Mouse (Mus musculus) embryonic fibroblast, embryonic 13.5 days (primary cell): ENCODE data around the gene Ncoa7. TPM values are rescaled to one million over a fixed set of nuclear protein-coding genes. Genes with fewer than 3 reads are reported as not detected.
A peak's percentile ranks its signal among the peaks of the same experiment; 100 is the strongest.

Source experiments
- H3K27ac ChIP-seq: 2 replicates; pipeline ENCODE4 v1.5.1; 2012; ENCODE audit warnings: low read length, control low read depth, inconsistent platforms; ENCODE audit not compliant: insufficient read depth
- H3K4me1 ChIP-seq: 2 replicates; pipeline ENCODE4 v1.6.1; 2011; ENCODE audit warnings: low read length; ENCODE audit not compliant: control insufficient read depth, insufficient read depth
- H3K4me3 ChIP-seq: 2 replicates; pipeline ENCODE4 v1.5.1; 2011; ENCODE audit warnings: mild to moderate bottlenecking, control low read depth, low read length; ENCODE audit not compliant: insufficient read depth
- CTCF ChIP-seq: IDR thresholded peaks from 2 replicates; pipeline ENCODE4 v1.5.1; 2011; ENCODE audit warnings: mild to moderate bottlenecking, control low read depth, low read length, moderate library complexity, borderline replicate concordance; ENCODE audit not compliant: insufficient read depth
- POLR2A ChIP-seq: IDR thresholded peaks from 2 replicates; pipeline ENCODE4 v1.6.1; 2011; ENCODE audit warnings: low read depth, mild to moderate bottlenecking, control low read depth, low read length, moderate library complexity
- polyA plus RNA-seq: library from polyadenylated mRNA; stranded (reverse); fragments of >200 nt; gene quantifications from 2 replicates; pipeline ENCODE4 v1.2.4, GENCODE M21; 2011; ENCODE audit warnings: low read depth; ENCODE audit not compliant: missing spikeins, insufficient read length

Gene Ncoa7
- polyA plus RNA-seq, result 12.1 and 17.4 TPM in 2 replicates

DNA sequence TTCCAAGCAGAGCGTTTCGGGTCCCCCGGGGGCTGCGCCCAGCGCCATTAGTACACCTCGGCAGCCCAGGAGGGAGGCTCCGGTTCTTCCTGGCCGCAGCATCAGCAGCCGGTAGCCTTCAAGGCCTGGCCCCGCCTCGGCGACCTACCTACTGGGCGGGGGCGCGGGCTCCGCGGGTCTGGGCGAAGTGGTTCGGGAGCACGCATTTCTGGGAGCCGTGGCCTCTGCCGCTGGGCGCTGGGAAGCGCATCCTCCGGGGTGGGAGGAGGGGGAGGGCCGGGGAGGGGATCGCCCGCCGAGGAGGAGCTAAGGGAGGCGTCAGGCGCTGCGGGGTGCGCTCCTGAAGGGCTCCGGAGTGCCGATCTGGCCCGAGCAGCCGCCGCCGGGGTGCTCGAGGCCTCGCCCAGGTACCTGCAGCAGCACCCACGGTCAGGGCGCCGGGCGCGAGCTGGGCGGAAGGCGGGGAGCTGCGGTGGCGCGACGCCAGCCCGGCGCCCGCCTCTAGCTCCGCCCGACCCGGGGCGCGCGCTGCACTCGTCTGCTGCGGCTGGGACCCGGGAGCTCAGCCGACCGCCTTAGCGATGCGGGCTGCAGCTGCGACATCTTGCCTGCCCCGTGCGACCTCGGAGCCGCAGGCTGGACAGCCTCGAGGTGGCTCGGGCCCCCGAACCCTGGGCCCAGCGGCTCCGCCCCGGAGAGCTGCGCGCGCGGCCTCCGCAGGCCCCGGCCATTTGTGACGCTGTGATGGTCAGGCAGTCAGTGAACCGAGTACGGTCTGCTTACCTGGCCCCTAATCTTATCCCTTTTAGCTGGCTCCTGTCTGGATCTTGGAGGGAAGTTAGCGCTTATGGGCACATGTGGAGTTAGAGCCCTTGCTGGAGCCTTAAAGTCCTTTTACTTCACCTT, at the start of gene Ncoa7:
Ncoa7 (minus strand) TSS at position 646 of the 906 bp plus-strand sequence.
- TF ChIP-seq POLR2A, result peak; percentile 68
- TF ChIP-seq CTCF, result no peak
- peak within 1 kb of the TSS; percentile 95 for H3K4me3 ChIP-seq
- peak within 1 kb of the TSS; percentile 19; the same call in 1 of the 2 replicates for H3K27ac ChIP-seq
- peaks cover 2% of the 10 kb centered on the region; the same call in 1 of the 2 replicates for H3K4me1 ChIP-seq

- Histone ChIP-seq H3K27ac (no peak overlapping the region), H3K4me1 (no peaks in the 10 kb centered on the region), H3K4me3 (no peak overlapping the region)
- TF ChIP-seq POLR2A, result no peak
- no peak for TF ChIP-seq CTCF
Observed at GRCm38 (mm10) chr10:30845101-30845825, 42.1 kb upstream of the Ncoa7 start.

- Histone ChIP-seq H3K4me1 (no peaks in the 10 kb centered on the region), H3K27ac (no peak overlapping the region), H3K4me3 (no peak overlapping the region)
- TF ChIP-seq POLR2A, result no peak
Observed at GRCm38 (mm10) chr10:30844191-30845010, 41.3 kb upstream of the Ncoa7 start.

DNA sequence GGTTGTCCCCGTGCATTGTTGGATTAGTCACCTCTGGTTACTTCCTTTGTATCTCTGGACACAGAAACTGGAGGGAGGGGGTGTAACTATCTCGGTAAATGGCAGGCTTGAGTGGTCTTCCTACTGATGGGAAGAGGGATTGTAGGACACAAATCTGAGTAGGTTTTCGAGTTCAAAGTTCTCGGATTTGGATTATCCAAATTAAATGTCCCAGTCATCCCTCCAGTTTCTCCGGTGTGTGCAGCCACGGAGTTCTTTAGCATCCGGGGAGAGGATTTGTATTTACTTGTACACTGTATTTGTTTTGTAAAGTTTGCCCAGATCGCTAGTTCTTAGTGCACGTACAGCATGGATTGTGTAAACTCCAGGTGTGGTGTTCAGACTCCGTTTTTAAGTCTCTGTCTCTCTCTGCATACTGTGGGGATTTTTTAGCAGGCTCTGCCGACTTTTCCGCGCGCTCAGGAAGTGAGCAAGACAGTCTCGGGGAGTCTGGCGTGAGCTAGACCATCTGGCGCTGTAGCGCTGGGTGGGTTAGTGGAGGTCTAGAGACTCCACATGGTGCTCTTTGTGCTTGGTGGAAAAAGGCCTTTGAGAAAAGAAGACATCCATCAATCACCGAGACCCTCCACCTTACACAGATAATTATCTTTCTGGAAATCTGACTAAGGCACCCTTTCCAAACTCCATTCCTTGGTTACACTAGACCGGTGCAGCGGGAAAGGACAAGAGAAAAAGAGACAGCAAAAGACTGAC, 40.5 kb upstream of the Ncoa7 start:
- Histone ChIP-seq H3K4me1 (no peaks in the 10 kb centered on the region), H3K4me3 (peak overlapping the region; percentile 47), H3K27ac (no peak overlapping the region)
- TF ChIP-seq CTCF (no peak), POLR2A (no peak)

- H3K4me1 ChIP-seq, result no peaks in the 10 kb centered on the region
- TF ChIP-seq CTCF, result no peak
- TF ChIP-seq POLR2A, result no peak
- H3K27ac ChIP-seq, result no peak within 1 kb of the TSS
- H3K4me3 ChIP-seq, result peak within 1 kb of the TSS; percentile 60
Observed at GRCm38 (mm10) chr10:30842643-30843437, 39.7 kb upstream of the Ncoa7 start, which contains the start of gene Hey2. Gene Hey2, minus strand, starts transcription at chr10:30842801.

- Histone ChIP-seq H3K4me3 (peak overlapping the region; percentile 60), H3K27ac (no peak overlapping the region), H3K4me1 (no peaks in the 10 kb centered on the region)
- TF ChIP-seq POLR2A, result no peak
- no peak for TF ChIP-seq CTCF
Observed at GRCm38 (mm10) chr10:30842228-30842627, 39.1 kb upstream of the Ncoa7 start.

- Histone ChIP-seq H3K4me3 (no peak overlapping the region), H3K4me1 (no peaks in the 10 kb centered on the region), H3K27ac (no peak overlapping the region)
- no peak for TF ChIP-seq POLR2A
- TF ChIP-seq CTCF, result no peak
Observed at GRCm38 (mm10) chr10:30840824-30841223, 37.7 kb upstream of the Ncoa7 start.

- Histone ChIP-seq H3K4me1 (no peaks in the 10 kb centered on the region), H3K4me3 (no peak overlapping the region), H3K27ac (no peak overlapping the region)
- no peak for TF ChIP-seq CTCF
- TF ChIP-seq POLR2A, result no peak
Observed at GRCm38 (mm10) chr10:30838188-30838587, 35.1 kb upstream of the Ncoa7 start.
